Mouse (Mus musculus) brain, embryonic 14.5 days (tissue): ENCODE measurements around the gene Fam83d. TPM values are rescaled to one million over a fixed set of nuclear protein-coding genes. Genes with fewer than 3 reads are reported as not detected.
"Not testable (repeated sequence)": the region's sequence is repeated elsewhere in the genome, so short reads cannot be mapped to it uniquely, and the experiment has no call there.

Experiments
- DNase-seq: peaks from one replicate; pipeline ENCODE4 v3.0.0-alpha.2; 2011; ENCODE audit warnings: low read depth
- CTCF ChIP-seq: fragments of 200-500 bp; IDR thresholded peaks from 2 replicates; pipeline ENCODE4 v1.5.1; 2012; ENCODE audit warnings: inconsistent platforms, mild to moderate bottlenecking, moderate library complexity, borderline replicate concordance; ENCODE audit not compliant: insufficient read depth, insufficient read length; ENCODE audit errors: extremely low read depth
- POLR2A ChIP-seq: fragments of 200-500 bp; IDR thresholded peaks from 2 replicates; pipeline ENCODE4 v1.6.1; 2012; ENCODE audit warnings: mild to moderate bottlenecking, inconsistent platforms, borderline replicate concordance; ENCODE audit not compliant: poor library complexity, insufficient read depth, insufficient read length, severe bottlenecking; ENCODE audit errors: extremely low read depth
- polyA plus RNA-seq: library from polyadenylated mRNA; depleted of rRNA; stranded (reverse); fragments of >200 nt; gene quantifications from 2 replicates; pipeline ENCODE4 v1.2.3, GENCODE M21; 2012

The Fam83d gene
- polyA plus RNA-seq, 1 experiment = 13.9 TPM

- TF ChIP-seq POLR2A (no peak), CTCF (no peak)
- DNase-seq = no peak
Measured at GRCm38 (mm10) chr2:158732521-158732920, 35.4 kb upstream of the Fam83d start.

GRCm38 (mm10) chr2:158733136-158733535 lies 34.8 kb upstream of the Fam83d start:
- TF ChIP-seq POLR2A = no peak
- no peak for TF ChIP-seq CTCF
- DNase-seq = no peak

GRCm38 (mm10) chr2:158733914-158734313 lies 34.0 kb upstream of the Fam83d start:
- TF ChIP-seq POLR2A (no peak), CTCF (no peak)
- DNase-seq = no peak

GRCm38 (mm10) chr2:158734500-158735152 lies 33.3 kb upstream of the Fam83d start:
- no peak for TF ChIP-seq CTCF
- TF ChIP-seq POLR2A = no peak
- DNase-seq = peak; percentile 67

GRCm38 (mm10) chr2:158735340-158735739 lies 32.6 kb upstream of the Fam83d start:
- no peak for DNase-seq
- no peak for TF ChIP-seq CTCF
- TF ChIP-seq POLR2A = no peak

GRCm38 (mm10) chr2:158736247-158736646 lies 31.6 kb upstream of the Fam83d start:
- not testable (repeated sequence) for DNase-seq

GRCm38 (mm10) chr2:158738591-158738990 lies 29.3 kb upstream of the Fam83d start:
- no peak for TF ChIP-seq CTCF
- no peak for TF ChIP-seq POLR2A
- peak; percentile 72 for DNase-seq

- TF ChIP-seq CTCF (no peak), POLR2A (no peak)
- DNase-seq = no peak
Measured at GRCm38 (mm10) chr2:158739113-158739512, 28.8 kb upstream of the Fam83d start.

GRCm38 (mm10) chr2:158741011-158741501 lies 26.8 kb upstream of the Fam83d start:
- no peak for TF ChIP-seq POLR2A
- no peak for TF ChIP-seq CTCF
- peak; percentile 53 for DNase-seq

GRCm38 (mm10) chr2:158742431-158742830 lies 25.5 kb upstream of the Fam83d start:
- no peak for DNase-seq

GRCm38 (mm10) chr2:158743518-158744141 lies 24.3 kb upstream of the Fam83d start:
- no peak for DNase-seq
- TF ChIP-seq POLR2A (no peak), CTCF (no peak)

More at GRCm38 (mm10) chr2:158742431-158742830, 25.5 kb upstream of the Fam83d start:
- TF ChIP-seq POLR2A = no peak
- peak; percentile 9; the same call in 1 of the 2 replicates for TF ChIP-seq CTCF

GRCm38 (mm10) chr2:158745049-158745482 lies 22.8 kb upstream of the Fam83d start:
- TF ChIP-seq POLR2A (no peak), CTCF (peak; percentile 70; the same call in 1 of the 2 replicates)
- DNase-seq = peak; percentile 75

- no peak for TF ChIP-seq CTCF
- TF ChIP-seq POLR2A = no peak
- DNase-seq = no peak
Measured at GRCm38 (mm10) chr2:158746164-158746563, 21.7 kb upstream of the Fam83d start.

- TF ChIP-seq POLR2A (no peak), CTCF (no peak)
- DNase-seq = no peak
Measured at GRCm38 (mm10) chr2:158749366-158749765, 18.5 kb upstream of the Fam83d start.
